Mouse (Mus musculus): Measurements from ENCODE around the gene Itln1.

- no peak for TF ChIP-seq TAL1 (IDR thresholded peaks at IDR 0.05; ENCODE audit: low read length)
- no peak for TF ChIP-seq GATA1 (IDR thresholded peaks at IDR 0.05; ENCODE audit: low read length)
These were observed 25.2 kb upstream of the Itln1 start for GRCm38 (mm10) chr1:171560262-171560661.

Measured in erythroblast, embryonic 14.5 days (primary cell).